Mouse (Mus musculus): Measurements from ENCODE around the gene Hspd1. TPM values are rescaled to one million over a fixed set of nuclear protein-coding genes. Genes with fewer than 3 reads are reported as not detected.

Hspd1 gene
- total RNA-seq (2023) = 10 to 100 TPM; 48.2 to 51.4 TPM

GRCm38 (mm10) chr1:55087932-55088610, at the start of gene Hspd1, which contains the start of gene Hspe1:
Gene Hspd1 (minus strand): TSS chr1:55088243.
Gene Hspe1 (plus strand): TSS chr1:55088132.

DNA sequence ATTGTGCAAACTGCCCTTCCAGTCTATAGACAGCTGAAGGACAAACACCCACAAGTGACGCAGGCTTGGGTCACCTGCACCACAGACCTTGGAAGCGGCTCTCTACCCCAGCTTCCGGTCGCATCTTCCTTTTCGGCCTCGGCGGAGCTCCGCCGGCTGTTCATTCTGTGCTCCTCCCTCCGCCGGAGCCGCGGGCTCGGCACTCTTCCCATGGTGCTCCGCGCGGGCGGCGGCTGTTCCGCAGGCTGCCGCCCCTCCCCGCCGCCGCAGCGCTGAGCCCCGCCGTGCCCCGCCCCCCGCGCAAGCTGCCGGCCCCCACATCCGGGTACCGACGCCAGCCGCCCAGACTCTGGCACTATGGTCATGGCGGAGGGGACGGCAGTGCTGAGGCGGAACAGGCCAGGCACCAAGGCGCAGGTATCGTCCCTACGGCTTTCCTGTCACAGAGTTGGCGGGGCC, 42.9 kb upstream of the Hspd1 start, which contains the start of gene Mob4:
Gene Mob4, plus strand, starts transcription at position 289 of the 459 bp plus-strand sequence.

DNA sequence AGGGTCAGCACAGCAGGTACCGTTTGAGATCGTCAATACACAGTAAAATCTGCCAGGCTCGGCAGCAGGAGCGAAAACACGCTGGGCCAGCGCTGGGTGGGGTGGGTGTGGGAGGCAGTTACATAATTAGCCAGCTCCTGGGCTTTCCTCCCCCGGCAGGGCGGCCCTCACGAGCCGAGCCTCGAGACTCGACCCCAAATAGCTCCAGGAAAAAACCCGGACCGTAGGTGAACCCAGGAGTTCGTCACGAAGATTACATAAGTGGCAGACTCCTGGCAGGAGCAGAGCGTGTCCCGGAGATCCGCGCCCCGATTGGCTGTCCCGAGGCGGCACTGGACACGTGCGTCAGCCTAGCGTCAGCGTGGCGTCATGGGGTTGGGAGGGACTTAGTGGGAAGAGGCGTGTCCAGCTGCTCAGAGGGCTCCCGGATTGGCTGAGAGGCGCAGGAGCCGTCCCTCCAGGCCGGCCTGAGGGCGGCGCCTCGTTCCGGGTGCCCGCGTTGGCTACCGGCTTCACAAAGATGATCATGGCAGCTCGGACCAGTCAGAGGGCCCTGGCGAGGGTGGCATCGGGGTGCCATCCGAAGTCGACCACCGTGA, 35.6 kb downstream of the Hspd1 start, which contains the start of gene Coq10b:
Gene Coq10b, plus strand, starts transcription at position 416 of the 599 bp plus-strand sequence.

Other genes with a start within 250 kb of the Hspd1 start
- 100 to 1,000 TPM; 279 to 285 TPM for gene Ankrd44, start 161.9 kb downstream of the Hspd1 start, total RNA-seq (2023)
- 100 to 1,000 TPM; 221 to 233 TPM for gene Sf3b1, start 60.8 kb downstream of the Hspd1 start, total RNA-seq (2023)
- gene Coq10b, start 35.5 kb downstream of the Hspd1 start, total RNA-seq (2023) = 10 to 100 TPM; 29.8 to 31.7 TPM
- gene Hspe1, start 111 bp downstream of the Hspd1 start, total RNA-seq (2023) = 10 to 100 TPM; 27.5 to 38.3 TPM
- gene Mob4, start 43.0 kb upstream of the Hspd1 start, total RNA-seq (2023) = 10 to 100 TPM; 44.1 to 49.9 TPM
- 1 to 10 TPM in 1 of 2 experiments, under 1 TPM in 1; 0.40 to 1.1 TPM for gene Rftn2, start 138.5 kb upstream of the Hspd1 start, total RNA-seq (2023)
- 1 to 10 TPM; 1.8 to 2.1 TPM for gene Mars2, start 148.9 kb upstream of the Hspd1 start, total RNA-seq (2023)

Data from neutrophil, adult 59 days (primary cell).